Mouse (Mus musculus) erythroblast, adult 5-6 weeks (primary cell): ENCODE results near the gene Theg. TPM values are rescaled to one million over a fixed set of nuclear protein-coding genes. Genes with fewer than 3 reads are reported as not detected.

Experiments used
- ATAC-seq: replicated peaks from 2 replicates; pipeline ENCODE4 v1.8.0; 2016; ENCODE audit warnings: moderate number of reproducible peaks, mild to moderate bottlenecking, moderate TSS enrichment, inconsistent platforms; ENCODE audit not compliant: poor library complexity, low FRiP score, severe bottlenecking
- total RNA-seq, 2 experiments: library from RNA; stranded (forward) in 1 of 2; stranded (reverse) in 1 of 2; fragments of 150-400 nt in 1 of 2; fragments of 200-764, 138-1000 nt in 1 of 2; gene quantifications; 2 replicates each; pipeline versions ENCODE4 v1.2.3 to v1.2.4; 2015 to 2017; ENCODE audit warnings: low replicate concordance in 2 of 2

Gene Theg
- total RNA-seq (2015; ENCODE audit: low replicate concordance) (not detected in 2 replicates), total RNA-seq (2017; ENCODE audit: low replicate concordance) (not detected in 2 replicates)

GRCm38 (mm10) chr10:79587061-79587751 is at the start of gene Theg:
Gene Theg (minus strand): TSS chr10:79587331.
- no peak for ATAC-seq

- ATAC-seq = no peak
Observed at GRCm38 (mm10) chr10:79636287-79636686, 49.2 kb upstream of the Theg start.

- no peak for ATAC-seq
Observed at GRCm38 (mm10) chr10:79633006-79633777, 46.1 kb upstream of the Theg start.

GRCm38 (mm10) chr10:79631432-79631831 is 44.3 kb upstream of the Theg start:
- no peak for ATAC-seq

- ATAC-seq = no peak
Observed at GRCm38 (mm10) chr10:79628377-79628776, 41.2 kb upstream of the Theg start.

- no peak for ATAC-seq
Observed at GRCm38 (mm10) chr10:79626156-79626555, 39.0 kb upstream of the Theg start.

GRCm38 (mm10) chr10:79625398-79625797 is 38.3 kb upstream of the Theg start:
- no peak for ATAC-seq

- no peak for ATAC-seq
Observed at GRCm38 (mm10) chr10:79623950-79624349, 36.8 kb upstream of the Theg start.

GRCm38 (mm10) chr10:79616376-79616775 is 29.2 kb upstream of the Theg start:
- no peak for ATAC-seq

GRCm38 (mm10) chr10:79615860-79616259 is 28.7 kb upstream of the Theg start:
- no peak for ATAC-seq

- ATAC-seq = no peak
Observed at GRCm38 (mm10) chr10:79614305-79614643, 27.1 kb upstream of the Theg start.

- no peak for ATAC-seq
Observed at GRCm38 (mm10) chr10:79613578-79614304, 26.6 kb upstream of the Theg start, which contains the start of gene C2cd4c. Gene C2cd4c (minus strand): TSS chr10:79614025.

GRCm38 (mm10) chr10:79612192-79613135 is 25.3 kb upstream of the Theg start:
- no peak for ATAC-seq

GRCm38 (mm10) chr10:79611296-79611695 is 24.2 kb upstream of the Theg start:
- ATAC-seq = no peak

GRCm38 (mm10) chr10:79609276-79609675 is 22.1 kb upstream of the Theg start:
- no peak for ATAC-seq

- ATAC-seq = no peak
Observed at GRCm38 (mm10) chr10:79607892-79608291, 20.8 kb upstream of the Theg start.

- ATAC-seq = no peak
Observed at GRCm38 (mm10) chr10:79606537-79606936, 19.4 kb upstream of the Theg start.

GRCm38 (mm10) chr10:79597936-79598230 is 10.8 kb upstream of the Theg start:
- no peak for ATAC-seq

GRCm38 (mm10) chr10:79597051-79597935 is 10.2 kb upstream of the Theg start:
- ATAC-seq = no peak
